Mouse (Mus musculus): ENCODE results near the gene Ctbp2. TPM values are rescaled to one million over a fixed set of nuclear protein-coding genes. Genes with fewer than 3 reads are reported as not detected.
A peak's percentile ranks its signal among the peaks of the same experiment; 100 is the strongest.

Ctbp2 gene
- polyA plus RNA-seq, 1 experiment from 2014 or later = 45.6 TPM

GRCm38 (mm10) chr7:132989839-132990238 is 134.3 kb downstream of the Ctbp2 start:
- peaks cover 23% of the 10 kb centered on the region; the same call in 1 of the 2 replicates for H3K36me3 ChIP-seq (ENCODE audit: insufficient read depth, low read length)

DNA sequence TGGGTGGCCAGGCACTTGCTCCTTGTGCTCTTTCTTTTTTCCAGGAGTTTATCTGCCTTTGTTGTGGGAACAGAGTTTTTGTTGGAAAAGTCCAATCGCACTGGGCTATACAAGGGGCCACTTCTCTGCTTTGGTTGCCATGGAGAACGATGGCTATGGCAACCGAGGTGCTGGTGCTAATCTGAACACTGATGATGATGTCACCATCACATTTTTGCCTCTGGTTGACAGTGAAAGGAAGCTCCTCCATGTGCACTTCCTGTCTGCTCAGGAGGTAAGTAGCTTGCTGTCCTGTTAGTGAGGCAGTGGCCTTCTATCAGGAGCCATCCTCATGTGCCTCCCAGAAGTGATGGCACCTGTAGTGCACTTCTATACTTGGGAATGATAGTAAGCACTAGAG is 141.5 kb downstream of the Ctbp2 start:
- no peak overlapping the region for H3K4me3 ChIP-seq (ENCODE audit: low read depth, low read length)
- no peak for DNase-seq (ENCODE audit: low spot score)
- no peak overlapping the region for H3K4me2 ChIP-seq (replicated peaks; ENCODE audit: low read depth, low read length)
- no peaks in the 10 kb centered on the region for H3K27me3 ChIP-seq (replicated peaks; ENCODE audit: insufficient read depth, low read length)
- H3K9me3 ChIP-seq (ENCODE audit: low read length) = no peaks in the 10 kb centered on the region
- WGBS = 38% methylated on average over 3 of the region's 3 CpGs
- no peak for ATAC-seq
- TF ChIP-seq CTCF (IDR thresholded peaks at IDR 0.05) (no peak), EP300 (IDR thresholded peaks at IDR 0.05) (no peak)
- H3K36me3 ChIP-seq (ENCODE audit: insufficient read depth, low read length) = peaks cover 16% of the 10 kb centered on the region; the same call in 1 of the 2 replicates
- H3K4me1 ChIP-seq (ENCODE audit: insufficient read depth, low read depth, low read length) = no peaks in the 10 kb centered on the region
- H3K9ac ChIP-seq (replicated peaks; ENCODE audit: low read depth) = no peak overlapping the region
- no peak overlapping the region for H3K27ac ChIP-seq (ENCODE audit: low read length)

More at GRCm38 (mm10) chr7:132989839-132990238, 134.3 kb downstream of the Ctbp2 start:
- 0 out of 2 replicates have a peak, but pooled peaks have one; percentile 14 for ATAC-seq
- 60% methylated on average over 5 of the region's 5 CpGs for WGBS
- TF ChIP-seq EP300 (IDR thresholded peaks at IDR 0.05) (no peak), CTCF (IDR thresholded peaks at IDR 0.05) (no peak)
- Histone ChIP-seq H3K9ac (replicated peaks; ENCODE audit: low read depth) (no peak overlapping the region), H3K4me3 (ENCODE audit: low read depth, low read length) (no peak overlapping the region), H3K27ac (ENCODE audit: low read length) (no peak overlapping the region), H3K4me2 (replicated peaks; ENCODE audit: low read depth, low read length) (no peak overlapping the region), H3K4me1 (ENCODE audit: insufficient read depth, low read depth, low read length) (no peaks in the 10 kb centered on the region), H3K9me3 (ENCODE audit: low read length) (no peaks in the 10 kb centered on the region), H3K27me3 (replicated peaks; ENCODE audit: insufficient read depth, low read length) (no peaks in the 10 kb centered on the region)
- peak; percentile 13 for DNase-seq (ENCODE audit: low spot score)

DNA sequence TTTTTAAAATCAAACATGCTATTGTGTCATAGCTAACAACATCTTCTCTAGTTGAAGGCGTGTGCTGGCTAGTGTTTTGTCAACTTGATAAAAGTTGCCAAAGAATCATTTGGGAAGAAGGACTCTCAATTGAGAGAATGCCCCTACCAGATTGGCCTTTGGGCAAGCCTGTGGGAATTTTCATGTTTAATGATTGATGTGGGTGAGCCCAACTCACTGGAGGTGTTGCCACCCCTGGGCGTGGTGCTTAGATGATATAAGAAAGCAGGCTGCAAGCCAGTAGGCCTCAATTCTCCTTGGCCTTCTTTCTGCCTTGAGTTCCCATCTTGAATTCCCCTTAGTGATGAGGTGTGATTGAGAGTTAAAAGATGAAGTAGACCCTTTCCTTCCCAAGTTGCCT is 146.2 kb downstream of the Ctbp2 start:
- H3K4me3 ChIP-seq (ENCODE audit: low read depth, low read length) = no peak overlapping the region
- no peak overlapping the region for H3K9ac ChIP-seq (replicated peaks; ENCODE audit: low read depth)
- no peak overlapping the region for H3K4me2 ChIP-seq (replicated peaks; ENCODE audit: low read depth, low read length)
- TF ChIP-seq EP300 (IDR thresholded peaks at IDR 0.05) (no peak), CTCF (IDR thresholded peaks at IDR 0.05) (no peak)
- no peaks in the 10 kb centered on the region for H3K4me1 ChIP-seq (ENCODE audit: insufficient read depth, low read depth, low read length)
- 94% methylated on average over 2 of the region's 2 CpGs for WGBS
- DNase-seq (ENCODE audit: low spot score) (no peak), ATAC-seq (no peak)
- H3K27me3 ChIP-seq (replicated peaks; ENCODE audit: insufficient read depth, low read length) = no peaks in the 10 kb centered on the region
- H3K9me3 ChIP-seq (ENCODE audit: low read length) = no peaks in the 10 kb centered on the region
- H3K36me3 ChIP-seq (ENCODE audit: insufficient read depth, low read length) = peaks cover 6% of the 10 kb centered on the region; the same call in 1 of the 2 replicates
- H3K27ac ChIP-seq (ENCODE audit: low read length) = no peak overlapping the region

GRCm38 (mm10) chr7:132976079-132976478 is 148.1 kb downstream of the Ctbp2 start:
- no peak for DNase-seq (ENCODE audit: low spot score)
- Histone ChIP-seq H3K4me3 (ENCODE audit: low read depth, low read length) (no peak overlapping the region), H3K27ac (ENCODE audit: low read length) (no peak overlapping the region), H3K27me3 (replicated peaks; ENCODE audit: insufficient read depth, low read length) (no peaks in the 10 kb centered on the region), H3K9me3 (ENCODE audit: low read length) (no peaks in the 10 kb centered on the region), H3K36me3 (ENCODE audit: insufficient read depth, low read length) (peaks cover 6% of the 10 kb centered on the region; the same call in 1 of the 2 replicates), H3K4me1 (ENCODE audit: insufficient read depth, low read depth, low read length) (no peaks in the 10 kb centered on the region), H3K4me2 (replicated peaks; ENCODE audit: low read depth, low read length) (no peak overlapping the region), H3K9ac (replicated peaks; ENCODE audit: low read depth) (no peak overlapping the region)
- TF ChIP-seq EP300 (IDR thresholded peaks at IDR 0.05) (no peak), CTCF (IDR thresholded peaks at IDR 0.05) (no peak)
- no peak for ATAC-seq
- WGBS = 83% methylated on average over 2 of the region's 2 CpGs

DNA sequence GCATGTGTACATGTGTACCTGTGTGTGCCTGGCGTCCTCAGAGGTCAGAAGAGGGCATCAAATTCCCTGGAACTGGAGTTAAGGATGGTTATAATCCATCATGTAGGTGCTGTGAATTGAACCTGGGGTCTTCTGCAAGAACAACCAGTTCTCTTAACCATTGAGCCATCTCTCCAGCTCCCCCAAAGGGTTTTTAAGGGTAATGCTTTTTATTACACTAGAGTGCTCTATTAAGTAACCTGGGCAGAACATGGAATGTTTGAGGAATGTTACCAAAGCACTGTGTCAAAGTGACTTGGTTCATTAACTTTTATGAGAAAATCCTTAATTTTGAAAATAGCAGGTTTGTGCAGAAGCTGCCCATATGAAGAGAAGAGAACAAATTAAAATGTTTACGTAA is 152.1 kb downstream of the Ctbp2 start:
- H3K4me1 ChIP-seq (ENCODE audit: insufficient read depth, low read depth, low read length) = no peaks in the 10 kb centered on the region
- 95% methylated on average over 2 of the region's 2 CpGs for WGBS
- peak; percentile 31 for DNase-seq (ENCODE audit: low spot score)

GRCm38 (mm10) chr7:132965707-132966106 is 158.4 kb downstream of the Ctbp2 start:
- H3K36me3 ChIP-seq (ENCODE audit: insufficient read depth, low read length) = 0 out of 2 replicates have a peak, but pooled peaks cover 3% of the 10 kb centered on the region
- 68% methylated on average over 2 of the region's 2 CpGs for WGBS
- no peak overlapping the region for H3K9ac ChIP-seq (replicated peaks; ENCODE audit: low read depth)
- H3K4me1 ChIP-seq (ENCODE audit: insufficient read depth, low read depth, low read length) = no peaks in the 10 kb centered on the region
- no peaks in the 10 kb centered on the region for H3K27me3 ChIP-seq (replicated peaks; ENCODE audit: insufficient read depth, low read length)
- DNase-seq (ENCODE audit: low spot score) (peak; percentile 21), ATAC-seq (no peak)
- TF ChIP-seq CTCF (IDR thresholded peaks at IDR 0.05) = peak; percentile 25
- TF ChIP-seq EP300 (IDR thresholded peaks at IDR 0.05) = no peak
- no peak overlapping the region for H3K27ac ChIP-seq (ENCODE audit: low read length)
- no peaks in the 10 kb centered on the region for H3K9me3 ChIP-seq (ENCODE audit: low read length)
- no peak overlapping the region for H3K4me3 ChIP-seq (ENCODE audit: low read depth, low read length)
- no peak overlapping the region for H3K4me2 ChIP-seq (replicated peaks; ENCODE audit: low read depth, low read length)

More for the DNA sequence above, 152.1 kb downstream of the Ctbp2 start:
- no peaks in the 10 kb centered on the region for H3K9me3 ChIP-seq (ENCODE audit: low read length)
- TF ChIP-seq CTCF (IDR thresholded peaks at IDR 0.05) (peak; percentile 40), EP300 (IDR thresholded peaks at IDR 0.05) (no peak)
- H3K27ac ChIP-seq (ENCODE audit: low read length) = no peak overlapping the region
- no peak overlapping the region for H3K9ac ChIP-seq (replicated peaks; ENCODE audit: low read depth)
- no peaks in the 10 kb centered on the region for H3K27me3 ChIP-seq (replicated peaks; ENCODE audit: insufficient read depth, low read length)
- ATAC-seq = no peak
- peaks cover 9% of the 10 kb centered on the region; the same call in 1 of the 2 replicates for H3K36me3 ChIP-seq (ENCODE audit: insufficient read depth, low read length)
- no peak overlapping the region for H3K4me2 ChIP-seq (replicated peaks; ENCODE audit: low read depth, low read length)
- H3K4me3 ChIP-seq (ENCODE audit: low read depth, low read length) = no peak overlapping the region

- DNase-seq (ENCODE audit: low spot score) (no peak), ATAC-seq (no peak)
- no peak overlapping the region for H3K27ac ChIP-seq (ENCODE audit: low read length)
These were observed 159.8 kb downstream of the Ctbp2 start for GRCm38 (mm10) chr7:132964395-132964794.

More at GRCm38 (mm10) chr7:132964395-132964794, 159.8 kb downstream of the Ctbp2 start:
- TF ChIP-seq EP300 (IDR thresholded peaks at IDR 0.05) (no peak), CTCF (IDR thresholded peaks at IDR 0.05) (no peak)
- Histone ChIP-seq H3K27me3 (replicated peaks; ENCODE audit: insufficient read depth, low read length) (no peaks in the 10 kb centered on the region), H3K9ac (replicated peaks; ENCODE audit: low read depth) (no peak overlapping the region), H3K4me2 (replicated peaks; ENCODE audit: low read depth, low read length) (no peak overlapping the region), H3K4me3 (ENCODE audit: low read depth, low read length) (no peak overlapping the region), H3K4me1 (ENCODE audit: insufficient read depth, low read depth, low read length) (no peaks in the 10 kb centered on the region), H3K9me3 (ENCODE audit: low read length) (no peaks in the 10 kb centered on the region), H3K36me3 (ENCODE audit: insufficient read depth, low read length) (0 out of 2 replicates have a peak, but pooled peaks cover 3% of the 10 kb centered on the region)
- 83% methylated on average over 3 of the region's 3 CpGs for WGBS
